Mouse (Mus musculus): ENCODE results near the gene Slc45a2. TPM values are rescaled to one million over a fixed set of nuclear protein-coding genes. Genes with fewer than 3 reads are reported as not detected.

The Slc45a2 gene
- polyA plus RNA-seq, 1 experiment: not detected

GRCm38 (mm10) chr15:10956706-10957105 lies 43.8 kb upstream of the Slc45a2 start:
- Histone ChIP-seq H3K27me3 (ENCODE audit: control insufficient read depth, insufficient read depth, low read length) (no peaks in the 10 kb centered on the region), H3K36me3 (ENCODE audit: control insufficient read depth, insufficient read depth, low read length) (no peaks in the 10 kb centered on the region), H3K4me1 (replicated peaks; ENCODE audit: control insufficient read depth, insufficient read depth, low read length) (no peaks in the 10 kb centered on the region), H3K27ac (ENCODE audit: control insufficient read depth, insufficient read depth, low read length) (no peak overlapping the region), H3K4me3 (ENCODE audit: control insufficient read depth, insufficient read depth, low read length) (no peak overlapping the region)
- WGBS: 74% methylated on average over 3 of the region's 3 CpGs
- no peak for DNase-seq
- TF ChIP-seq POLR2A (IDR thresholded peaks at IDR 0.05; ENCODE audit: control insufficient read depth, extremely low read depth, insufficient read depth, low read length, poor library complexity) (no peak), CTCF (IDR thresholded peaks at IDR 0.05; ENCODE audit: borderline replicate concordance, control insufficient read depth, extremely low read depth, insufficient read depth, low read length, poor library complexity) (no peak)

- H3K27me3 ChIP-seq (ENCODE audit: control insufficient read depth, insufficient read depth, low read length): no peaks in the 10 kb centered on the region
- H3K4me3 ChIP-seq (ENCODE audit: control insufficient read depth, insufficient read depth, low read length): no peak overlapping the region
- no peak for DNase-seq
- TF ChIP-seq CTCF (IDR thresholded peaks at IDR 0.05; ENCODE audit: borderline replicate concordance, control insufficient read depth, extremely low read depth, insufficient read depth, low read length, poor library complexity) (no peak), POLR2A (IDR thresholded peaks at IDR 0.05; ENCODE audit: control insufficient read depth, extremely low read depth, insufficient read depth, low read length, poor library complexity) (no peak)
- WGBS: 95% methylated on average over 15 of the region's 15 CpGs
- H3K36me3 ChIP-seq (ENCODE audit: control insufficient read depth, insufficient read depth, low read length): no peaks in the 10 kb centered on the region
- no peaks in the 10 kb centered on the region for H3K4me1 ChIP-seq (replicated peaks; ENCODE audit: control insufficient read depth, insufficient read depth, low read length)
- H3K27ac ChIP-seq (ENCODE audit: control insufficient read depth, insufficient read depth, low read length): no peak overlapping the region
These were observed 41.1 kb upstream of the Slc45a2 start for GRCm38 (mm10) chr15:10959277-10960026.

- 95% methylated on average over 5 of the region's 5 CpGs for WGBS
- DNase-seq: no peak
- Histone ChIP-seq H3K4me1 (replicated peaks; ENCODE audit: control insufficient read depth, insufficient read depth, low read length) (no peaks in the 10 kb centered on the region), H3K36me3 (ENCODE audit: control insufficient read depth, insufficient read depth, low read length) (no peaks in the 10 kb centered on the region), H3K27me3 (ENCODE audit: control insufficient read depth, insufficient read depth, low read length) (no peaks in the 10 kb centered on the region), H3K27ac (ENCODE audit: control insufficient read depth, insufficient read depth, low read length) (no peak overlapping the region), H3K4me3 (ENCODE audit: control insufficient read depth, insufficient read depth, low read length) (no peak overlapping the region)
- TF ChIP-seq POLR2A (IDR thresholded peaks at IDR 0.05; ENCODE audit: control insufficient read depth, extremely low read depth, insufficient read depth, low read length, poor library complexity) (no peak), CTCF (IDR thresholded peaks at IDR 0.05; ENCODE audit: borderline replicate concordance, control insufficient read depth, extremely low read depth, insufficient read depth, low read length, poor library complexity) (no peak)
These were observed 40.3 kb upstream of the Slc45a2 start for GRCm38 (mm10) chr15:10960267-10960666.

GRCm38 (mm10) chr15:10962601-10963000 lies 37.9 kb upstream of the Slc45a2 start:
- Histone ChIP-seq H3K27ac (ENCODE audit: control insufficient read depth, insufficient read depth, low read length) (no peak overlapping the region), H3K4me1 (replicated peaks; ENCODE audit: control insufficient read depth, insufficient read depth, low read length) (no peaks in the 10 kb centered on the region), H3K27me3 (ENCODE audit: control insufficient read depth, insufficient read depth, low read length) (no peaks in the 10 kb centered on the region), H3K36me3 (ENCODE audit: control insufficient read depth, insufficient read depth, low read length) (no peaks in the 10 kb centered on the region), H3K4me3 (ENCODE audit: control insufficient read depth, insufficient read depth, low read length) (no peak overlapping the region)
- TF ChIP-seq CTCF (IDR thresholded peaks at IDR 0.05; ENCODE audit: borderline replicate concordance, control insufficient read depth, extremely low read depth, insufficient read depth, low read length, poor library complexity) (no peak), POLR2A (IDR thresholded peaks at IDR 0.05; ENCODE audit: control insufficient read depth, extremely low read depth, insufficient read depth, low read length, poor library complexity) (no peak)
- no peak for DNase-seq
- 95% methylated on average over 2 of the region's 2 CpGs for WGBS

GRCm38 (mm10) chr15:10969439-10969838 lies 31.1 kb upstream of the Slc45a2 start:
- 90% methylated on average over 3 of the region's 3 CpGs for WGBS
- Histone ChIP-seq H3K4me1 (replicated peaks; ENCODE audit: control insufficient read depth, insufficient read depth, low read length) (no peaks in the 10 kb centered on the region), H3K27ac (ENCODE audit: control insufficient read depth, insufficient read depth, low read length) (no peak overlapping the region), H3K4me3 (ENCODE audit: control insufficient read depth, insufficient read depth, low read length) (no peak overlapping the region), H3K36me3 (ENCODE audit: control insufficient read depth, insufficient read depth, low read length) (no peaks in the 10 kb centered on the region), H3K27me3 (ENCODE audit: control insufficient read depth, insufficient read depth, low read length) (no peaks in the 10 kb centered on the region)
- no peak for DNase-seq
- TF ChIP-seq POLR2A (IDR thresholded peaks at IDR 0.05; ENCODE audit: control insufficient read depth, extremely low read depth, insufficient read depth, low read length, poor library complexity) (no peak), CTCF (IDR thresholded peaks at IDR 0.05; ENCODE audit: borderline replicate concordance, control insufficient read depth, extremely low read depth, insufficient read depth, low read length, poor library complexity) (no peak)

- no peak for DNase-seq
- Histone ChIP-seq H3K27me3 (ENCODE audit: control insufficient read depth, insufficient read depth, low read length) (no peaks in the 10 kb centered on the region), H3K4me1 (replicated peaks; ENCODE audit: control insufficient read depth, insufficient read depth, low read length) (no peaks in the 10 kb centered on the region), H3K36me3 (ENCODE audit: control insufficient read depth, insufficient read depth, low read length) (no peaks in the 10 kb centered on the region), H3K27ac (ENCODE audit: control insufficient read depth, insufficient read depth, low read length) (no peak overlapping the region), H3K4me3 (ENCODE audit: control insufficient read depth, insufficient read depth, low read length) (no peak overlapping the region)
- WGBS: 95% methylated on average over 5 of the region's 5 CpGs
- TF ChIP-seq POLR2A (IDR thresholded peaks at IDR 0.05; ENCODE audit: control insufficient read depth, extremely low read depth, insufficient read depth, low read length, poor library complexity) (no peak), CTCF (IDR thresholded peaks at IDR 0.05; ENCODE audit: borderline replicate concordance, control insufficient read depth, extremely low read depth, insufficient read depth, low read length, poor library complexity) (no peak)
These were observed 29.7 kb upstream of the Slc45a2 start for GRCm38 (mm10) chr15:10970777-10971176.
